Mouse (Mus musculus) liver, embryonic 13.5 days (tissue): Measurements from ENCODE around the gene Lcp1. TPM values are rescaled to one million over a fixed set of nuclear protein-coding genes. Genes with fewer than 3 reads are reported as not detected.

Experiments used
- microRNA-seq: library from miRNA; unstranded; fragments of <30 nt; microRNA quantifications from one replicate; pipeline ENCODE4, GENCODE M21; 2016
- polyA plus RNA-seq: library from polyadenylated mRNA; unstranded; fragments of >200 nt; fragmentation: Nextera tagmentation; extraction: Ambion mirVana; gene quantifications from 2 replicates; pipeline ENCODE4 v1.2.1, GENCODE M21; 2015

Lcp1 gene
- polyA plus RNA-seq, 1 experiment from 2014 or later, result 29.3 TPM

Small RNA genes within 50 kb of the gene (microRNA-seq; reads per million reads assigned to microRNA genes)
- not detected for gene Gm44482

Other genes with a start within 250 kb of the Lcp1 start
- gene Lrch1, start 183.2 kb upstream of the Lcp1 start, polyA plus RNA-seq, result 4.3 and 5.3 TPM in 2 replicates
- 0.20 and 0.24 TPM in 2 replicates for gene Rubcnl, start 115.1 kb upstream of the Lcp1 start, polyA plus RNA-seq
- gene Lrrc63, start 220 bp upstream of the Lcp1 start, polyA plus RNA-seq, result not detected in 2 replicates
- 68.2 and 89.7 TPM in 2 replicates for gene Cpb2, start 111.2 kb downstream of the Lcp1 start, polyA plus RNA-seq
- gene Zc3h13, start 153.3 kb downstream of the Lcp1 start, polyA plus RNA-seq, result 14.6 and 15.5 TPM in 2 replicates